Mouse (Mus musculus) thymus, adult 2 months (tissue): ENCODE results near the gene Ispd. TPM values are rescaled to one million over a fixed set of nuclear protein-coding genes. Genes with fewer than 3 reads are reported as not detected.
A peak's percentile ranks its signal among the peaks of the same experiment; 100 is the strongest.

ENCODE experiments used
- DNase-seq: peaks from one replicate; pipeline ENCODE4 v3.0.0; 2021
- H3K27ac ChIP-seq: fragments of 200-500 bp; 2 replicates; pipeline ENCODE4 v1.5.1; 2012; ENCODE audit warnings: low read length, control low read depth; ENCODE audit not compliant: control insufficient read depth, insufficient read depth
- H3K27me3 ChIP-seq: fragments of 200-500 bp; 2 replicates; pipeline ENCODE4 v1.6.1; 2012; ENCODE audit warnings: mild to moderate bottlenecking, low read length, moderate library complexity, mixed read lengths; ENCODE audit not compliant: control insufficient read depth, insufficient read depth
- H3K36me3 ChIP-seq: fragments of 200-500 bp; 2 replicates; pipeline ENCODE4 v1.6.1; 2012; ENCODE audit warnings: mild to moderate bottlenecking, low read length, moderate library complexity; ENCODE audit not compliant: control insufficient read depth, insufficient read depth
- H3K4me1 ChIP-seq: fragments of 200-500 bp; replicated peaks from 2 replicates; pipeline ENCODE4 v1.6.1; 2012; ENCODE audit warnings: low read length; ENCODE audit not compliant: control insufficient read depth, insufficient read depth
- H3K4me3 ChIP-seq: fragments of 200-500 bp; 2 replicates; pipeline ENCODE4 v1.5.1; 2012; ENCODE audit warnings: mild to moderate bottlenecking, low read length, control low read depth, moderate library complexity; ENCODE audit not compliant: control insufficient read depth, insufficient read depth
- CTCF ChIP-seq: fragments of 200-500 bp; IDR thresholded peaks from 2 replicates; pipeline ENCODE4 v1.5.1; 2012; ENCODE audit warnings: mild to moderate bottlenecking, control low read depth, low read length, moderate library complexity, borderline replicate concordance; ENCODE audit not compliant: control insufficient read depth, poor library complexity, insufficient read depth; ENCODE audit errors: extremely low read depth
- POLR2A ChIP-seq: fragments of 200-500 bp; IDR thresholded peaks from 2 replicates; pipeline ENCODE4 v1.6.1; 2012; ENCODE audit warnings: mild to moderate bottlenecking, low read length, control low read depth, moderate library complexity; ENCODE audit not compliant: control insufficient read depth, poor library complexity, insufficient read depth; ENCODE audit errors: extremely low read depth
- WGBS: fragments of 180-500 bp; shearing (Covaris S2); methylation state at CpG from one replicate; pipeline ENCODE4 v1.1.7; 2018; 5-methylcytosine and 5-hydroxymethylcytosine counted together
- polyA plus RNA-seq: library from polyadenylated mRNA; depleted of rRNA; stranded (reverse); fragments of >200 nt; gene quantifications from 2 replicates; pipeline ENCODE4 v1.2.3, GENCODE M21; 2012

The Ispd gene
- polyA plus RNA-seq, 1 experiment: 0.53 TPM

DNA sequence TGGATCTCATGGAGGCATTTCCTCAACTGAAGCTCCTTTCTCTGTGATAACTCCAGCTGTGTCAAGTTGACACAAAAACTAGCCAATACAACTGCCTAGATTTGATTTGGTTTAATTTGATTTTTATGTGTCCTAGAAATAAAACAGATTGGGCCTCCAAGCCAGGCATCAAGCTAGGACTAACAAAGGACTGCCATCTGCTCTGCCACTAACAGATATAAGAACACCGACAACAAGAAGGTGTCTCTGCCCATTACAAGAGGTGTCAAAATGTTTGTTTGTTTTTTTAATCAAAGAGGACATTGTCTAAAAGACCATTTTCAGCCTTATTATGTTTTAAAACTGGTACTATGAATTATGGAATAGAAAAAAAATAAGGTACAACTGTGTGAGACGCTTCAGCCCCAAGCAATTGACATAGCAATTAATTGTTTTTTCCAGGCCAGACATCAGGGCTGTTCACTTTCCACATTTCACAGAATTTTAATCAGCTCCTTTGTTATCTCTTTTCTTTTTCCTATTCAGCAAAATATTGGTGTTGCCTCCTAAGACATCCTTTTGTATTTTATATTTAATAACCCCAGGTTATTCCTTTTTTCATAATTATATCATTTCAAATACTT, 299.7 kb downstream of the Ispd start:
- no peak overlapping the region for H3K4me3 ChIP-seq
- DNase-seq: no peak
- no peaks in the 10 kb centered on the region for H3K36me3 ChIP-seq
- WGBS: 96% methylated on average over 2 of the region's 2 CpGs
- no peaks in the 10 kb centered on the region for H3K27me3 ChIP-seq
- TF ChIP-seq POLR2A (no peak), CTCF (no peak)
- no peaks in the 10 kb centered on the region for H3K4me1 ChIP-seq
- H3K27ac ChIP-seq: no peak overlapping the region

DNA sequence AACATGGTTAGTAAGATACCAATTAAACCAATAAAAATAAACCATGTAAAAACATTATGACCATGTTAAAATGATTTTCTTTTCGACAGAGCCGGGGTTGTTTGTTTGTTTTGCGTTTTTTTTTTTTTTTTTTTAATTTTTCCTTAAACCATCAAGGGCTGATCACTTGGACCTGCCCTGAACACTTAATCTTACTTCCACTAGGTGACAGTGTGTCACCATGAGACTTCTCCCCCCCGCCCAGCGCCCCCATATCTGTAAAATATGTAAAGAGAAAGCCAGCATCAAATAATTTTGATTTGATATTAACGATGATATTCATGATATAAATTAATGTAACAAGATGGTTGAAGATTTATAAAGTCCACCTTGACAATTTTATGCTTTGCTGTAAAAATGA, 300.5 kb downstream of the Ispd start:
- Histone ChIP-seq H3K4me1 (no peaks in the 10 kb centered on the region), H3K27ac (no peak overlapping the region), H3K36me3 (no peaks in the 10 kb centered on the region), H3K27me3 (no peaks in the 10 kb centered on the region), H3K4me3 (no peak overlapping the region)
- WGBS: 77% methylated on average over 6 of the region's 6 CpGs
- TF ChIP-seq POLR2A: no peak
- TF ChIP-seq CTCF: no peak
- no peak for DNase-seq

DNA sequence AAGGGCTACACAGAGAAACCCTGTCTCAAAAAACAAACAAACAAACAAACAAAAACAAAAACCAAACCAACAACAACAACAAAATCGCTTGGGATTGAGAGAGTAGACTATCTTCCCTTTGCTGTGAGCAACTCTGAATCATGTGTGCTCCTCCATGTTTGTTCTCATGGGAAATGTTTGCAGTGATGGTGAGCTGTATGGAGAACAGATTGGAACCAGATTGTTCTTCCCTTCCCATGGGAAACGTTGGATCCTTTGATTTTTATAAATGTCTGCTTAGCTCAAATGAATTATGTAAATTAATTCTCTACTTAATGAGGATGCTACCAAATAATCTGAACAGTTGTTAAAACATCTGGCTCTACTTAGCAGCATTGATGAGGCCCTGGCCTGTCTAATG, 312.8 kb downstream of the Ispd start:
- WGBS: 93% methylated on average over 2 of the region's 2 CpGs
- no peaks in the 10 kb centered on the region for H3K4me1 ChIP-seq
- TF ChIP-seq CTCF (no peak), POLR2A (no peak)
- H3K36me3 ChIP-seq: no peaks in the 10 kb centered on the region
- H3K27me3 ChIP-seq: no peaks in the 10 kb centered on the region
- no peak overlapping the region for H3K4me3 ChIP-seq
- no peak overlapping the region for H3K27ac ChIP-seq
- no peak for DNase-seq

DNA sequence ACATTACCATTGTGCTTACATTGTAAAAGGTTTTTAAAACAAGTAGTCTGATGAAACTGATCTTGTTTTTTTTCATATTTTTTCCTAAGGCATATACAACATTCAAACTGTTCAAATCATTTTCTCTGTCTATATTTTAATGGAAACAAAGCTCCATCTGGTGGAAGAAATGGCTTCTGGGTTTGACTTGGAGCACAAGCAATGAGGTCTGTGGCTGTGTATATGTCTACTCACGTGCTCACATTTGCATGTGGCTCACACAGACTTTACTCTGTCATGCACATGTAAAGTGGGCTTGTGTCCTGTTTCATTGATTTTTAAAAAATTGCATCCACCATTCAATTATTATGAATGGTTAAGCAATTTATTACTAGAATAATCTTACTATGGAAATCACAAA, 323.1 kb downstream of the Ispd start:
- Histone ChIP-seq H3K27ac (no peak overlapping the region), H3K4me1 (no peaks in the 10 kb centered on the region), H3K27me3 (no peaks in the 10 kb centered on the region), H3K4me3 (no peak overlapping the region), H3K36me3 (no peaks in the 10 kb centered on the region)
- WGBS: 71% methylated on average over 1 of the region's 1 CpGs
- no peak for DNase-seq
- TF ChIP-seq POLR2A: no peak
- no peak for TF ChIP-seq CTCF

DNA sequence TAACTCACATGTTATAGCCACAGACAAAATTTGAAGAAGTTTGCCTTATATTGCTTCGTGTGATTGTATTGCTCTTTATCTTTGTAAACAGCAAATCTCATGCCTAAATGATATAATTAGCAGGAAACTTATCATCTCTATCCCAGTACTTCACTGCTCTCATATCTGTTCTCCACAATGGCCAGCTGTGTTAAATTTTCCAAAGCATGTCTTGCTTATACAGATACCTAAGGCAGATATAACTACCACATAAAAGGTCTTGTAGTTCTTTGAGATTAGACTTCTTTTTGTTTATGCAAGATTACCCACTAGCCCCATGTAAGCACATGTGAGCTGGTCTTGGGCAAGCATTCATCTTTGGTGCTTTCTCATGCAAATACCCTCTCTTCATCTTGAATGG, 327.6 kb downstream of the Ispd start:
- H3K4me1 ChIP-seq: no peaks in the 10 kb centered on the region
- H3K27me3 ChIP-seq: no peaks in the 10 kb centered on the region
- H3K36me3 ChIP-seq: no peaks in the 10 kb centered on the region
- no peak overlapping the region for H3K4me3 ChIP-seq
- no peak for DNase-seq
- H3K27ac ChIP-seq: no peak overlapping the region
- WGBS: 85% methylated on average over 1 of the region's 1 CpGs
- TF ChIP-seq POLR2A (no peak), CTCF (no peak)

DNA sequence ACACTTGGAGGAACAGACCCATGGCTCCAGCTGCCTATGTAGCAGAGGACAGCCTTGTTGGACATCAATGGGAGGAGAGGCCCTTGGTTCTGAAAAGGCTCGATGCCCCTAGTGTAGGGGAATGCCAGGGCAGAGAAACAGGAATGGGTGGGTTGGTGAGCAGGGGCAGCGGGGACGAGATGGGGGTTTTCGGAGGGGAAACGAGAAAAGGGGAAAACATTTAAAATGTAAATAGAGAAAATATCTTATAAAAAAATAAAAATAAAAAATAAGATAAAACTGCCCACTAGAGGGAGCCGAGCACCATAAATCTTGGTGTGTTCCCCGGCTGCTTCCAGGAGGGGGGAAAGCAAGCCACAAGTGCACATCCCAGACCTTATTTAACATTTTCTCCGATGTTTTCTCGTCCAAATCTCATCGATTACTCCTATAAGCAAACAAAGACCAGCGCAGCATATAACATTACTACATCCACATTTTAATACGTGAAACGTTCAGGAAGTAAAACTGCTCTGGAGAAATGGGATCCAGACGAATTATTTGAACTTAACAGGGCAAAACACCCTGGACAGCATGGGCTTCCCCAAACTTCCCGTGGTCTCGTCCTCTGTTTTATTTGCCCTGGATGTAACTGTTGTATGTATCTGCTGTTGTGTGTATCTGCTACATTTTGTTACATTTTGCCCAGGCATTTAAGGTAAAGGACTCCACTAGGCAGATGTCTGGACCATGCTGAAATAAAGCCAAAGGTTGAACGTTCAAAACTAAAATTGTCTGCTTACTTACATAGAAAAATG, 332.8 kb downstream of the Ispd start:
- no peak overlapping the region for H3K4me3 ChIP-seq
- no peaks in the 10 kb centered on the region for H3K4me1 ChIP-seq
- 22% methylated on average over 17 of the region's 17 CpGs for WGBS
- no peak for TF ChIP-seq CTCF
- no peak for TF ChIP-seq POLR2A
- H3K27me3 ChIP-seq: no peaks in the 10 kb centered on the region
- no peak overlapping the region for H3K27ac ChIP-seq
- peak; percentile 1 for DNase-seq
- no peaks in the 10 kb centered on the region for H3K36me3 ChIP-seq

DNA sequence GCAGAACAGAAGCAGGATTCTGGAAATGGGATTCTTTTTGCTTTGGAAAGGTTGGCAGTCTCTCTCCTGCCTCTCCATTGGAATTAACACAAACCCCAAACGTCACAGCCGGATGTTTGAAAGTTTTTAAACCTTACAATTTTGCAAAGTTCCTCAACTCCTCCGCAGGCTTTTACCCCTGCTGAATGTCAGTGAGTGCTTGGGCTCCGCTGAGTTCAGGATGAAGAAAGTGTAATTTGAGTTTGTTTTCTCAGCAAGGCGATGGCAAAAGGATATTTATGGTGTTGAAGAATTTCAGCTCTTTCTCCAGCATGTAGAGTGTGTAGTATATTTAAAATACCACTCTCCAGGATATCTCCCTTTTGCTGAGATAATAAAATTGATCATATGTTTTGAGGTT, 336.3 kb downstream of the Ispd start:
- TF ChIP-seq POLR2A (no peak), CTCF (no peak)
- H3K4me1 ChIP-seq: no peaks in the 10 kb centered on the region
- no peaks in the 10 kb centered on the region for H3K36me3 ChIP-seq
- H3K4me3 ChIP-seq: no peak overlapping the region
- 94% methylated on average over 5 of the region's 5 CpGs for WGBS
- DNase-seq: no peak
- H3K27ac ChIP-seq: no peak overlapping the region
- no peaks in the 10 kb centered on the region for H3K27me3 ChIP-seq
